Mouse (Mus musculus) bone marrow, adult 2 months (tissue): ENCODE measurements at regions not wholly inside any gene's neighbourhood (a gene's known extent, or its start where the extent isn't known, plus 50 kb on each side); places are given as distances from the start of the nearest gene placed in this dataset.

Source experiments
- CTCF ChIP-seq: fragments of 200-500 bp; IDR thresholded peaks from 2 replicates; pipeline ENCODE4 v1.5.1; 2011; ENCODE audit warnings: low read length, control low read depth; ENCODE audit not compliant: control insufficient read depth, insufficient read depth
- POLR2A ChIP-seq: fragments of 200-500 bp; IDR thresholded peaks from 2 replicates; pipeline ENCODE4 v1.6.1; 2011; ENCODE audit warnings: low read depth, mild to moderate bottlenecking, control low read depth, low read length, borderline replicate concordance; ENCODE audit not compliant: control insufficient read depth

DNA sequence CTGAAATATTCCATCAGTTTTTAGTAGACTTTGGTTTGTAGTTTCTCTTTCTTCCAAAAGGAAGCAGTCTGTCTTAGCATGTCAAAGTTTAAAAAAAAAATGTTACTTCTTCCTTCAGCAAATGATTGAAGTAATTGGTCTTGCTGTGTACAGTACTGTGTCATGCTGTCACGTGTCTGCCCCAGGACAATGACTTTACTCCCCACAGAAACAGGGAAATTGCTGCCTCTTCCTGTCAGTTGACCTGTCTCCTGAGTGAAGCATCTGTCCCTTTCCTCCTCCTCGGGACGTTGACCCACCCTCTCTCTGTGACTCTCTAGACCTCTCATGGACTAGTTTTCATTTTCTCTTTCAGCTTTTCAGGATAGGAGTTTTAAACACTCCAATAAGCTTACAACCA is 125.7 kb downstream of the Basp1 start:
- TF ChIP-seq POLR2A (no peak), CTCF (no peak)
